Mouse (Mus musculus): ENCODE results near the gene R3hdm1. TPM values are rescaled to one million over a fixed set of nuclear protein-coding genes. Genes with fewer than 3 reads are reported as not detected.
A peak's percentile ranks its signal among the peaks of the same experiment; 100 is the strongest.

R3hdm1 gene
- total RNA-seq, 2 experiments from 2014 or later: 239 to 263 TPM

DNA sequence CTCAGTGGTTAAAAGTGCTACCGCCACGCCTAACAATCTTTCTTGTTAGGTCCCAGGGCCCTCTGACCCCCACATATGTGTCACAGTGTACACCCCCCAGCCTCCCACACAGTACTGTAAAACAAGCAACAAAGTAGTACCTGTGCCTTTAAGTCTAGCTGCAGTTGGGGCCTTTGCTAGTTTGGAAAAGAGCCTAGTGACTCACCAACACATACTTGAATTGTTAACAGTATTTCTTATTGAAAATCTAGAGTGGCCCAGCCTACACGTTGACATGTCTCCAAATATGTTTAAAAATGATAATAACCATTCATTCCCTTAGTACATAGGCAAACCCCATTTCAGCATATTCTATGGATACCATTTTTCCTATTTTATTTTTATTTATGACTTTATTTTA lies 167.6 kb downstream of the R3hdm1 start:
- TF ChIP-seq CTCF (conservative IDR thresholded peaks at IDR 0.05): no peak
- DNase-seq (ENCODE audit: low spot score in 2 of 2): no peak
- no peak overlapping the region for H3K27ac ChIP-seq
- H3K4me3 ChIP-seq: no peak overlapping the region

DNA sequence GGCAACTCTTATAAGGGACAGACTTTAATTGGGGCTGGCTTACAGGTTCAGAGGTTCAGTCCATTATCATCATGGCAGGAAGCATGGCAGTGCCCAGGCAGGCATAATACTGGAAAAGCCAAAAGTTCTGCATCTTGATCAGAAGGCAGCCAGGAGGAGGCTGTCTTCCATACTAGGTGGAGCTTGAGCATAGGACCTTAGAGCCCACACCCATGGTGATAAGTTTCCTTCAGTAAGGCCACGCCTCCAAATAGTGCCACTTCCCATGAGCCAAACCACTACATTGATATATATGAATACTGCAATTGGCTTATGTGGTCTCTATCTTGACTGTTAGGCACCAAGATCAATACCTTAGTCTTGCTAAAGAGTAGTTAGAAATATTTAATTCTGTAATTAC lies 172.8 kb downstream of the R3hdm1 start:
- no peak for TF ChIP-seq CTCF (conservative IDR thresholded peaks at IDR 0.05)
- H3K4me3 ChIP-seq: no peak overlapping the region
- no peak overlapping the region for H3K27ac ChIP-seq
- DNase-seq (ENCODE audit: low spot score in 2 of 2): no peak

DNA sequence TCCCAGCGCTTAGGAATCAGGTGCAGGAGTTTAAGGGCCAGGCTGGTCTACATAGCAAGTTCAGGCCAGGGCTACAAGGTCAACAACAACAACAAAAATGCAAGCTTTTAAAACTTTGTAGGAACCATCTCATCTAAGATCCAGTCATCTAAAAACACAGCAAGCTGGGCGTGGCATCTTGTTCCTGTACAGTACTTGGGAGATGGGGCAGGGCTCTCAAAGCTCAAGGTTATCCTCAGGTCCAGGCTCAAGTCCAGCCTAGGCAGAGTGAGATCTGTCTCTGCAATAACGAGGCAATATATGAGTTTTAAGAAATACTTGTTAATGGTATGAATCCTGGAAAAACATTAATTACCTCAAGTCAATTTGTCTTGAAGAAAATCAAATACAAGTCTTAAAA lies 175.5 kb downstream of the R3hdm1 start:
- DNase-seq (ENCODE audit: low spot score in 2 of 2): no peak
- H3K4me3 ChIP-seq: no peak overlapping the region
- H3K27ac ChIP-seq: no peak overlapping the region
- TF ChIP-seq CTCF (conservative IDR thresholded peaks at IDR 0.05): no peak

DNA sequence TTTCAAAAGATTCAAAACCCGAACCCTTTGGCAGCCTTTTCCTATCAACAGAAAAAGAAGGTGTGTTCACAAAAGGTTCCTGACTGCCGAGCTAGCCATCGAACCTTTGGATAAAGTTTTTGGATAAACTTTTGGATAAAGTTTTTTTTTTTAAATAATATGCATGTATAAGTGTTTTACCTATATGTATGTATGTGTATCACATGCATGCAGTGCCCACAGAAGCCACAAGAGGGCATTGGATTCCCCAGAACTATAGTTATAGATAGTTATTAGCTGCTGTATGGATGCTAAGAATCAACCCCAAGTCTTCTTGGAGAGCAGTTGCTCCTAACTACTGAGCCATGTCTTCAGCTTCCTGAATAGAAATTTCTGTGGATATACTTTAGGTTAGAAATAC lies 178.7 kb downstream of the R3hdm1 start:
- H3K4me3 ChIP-seq: no peak overlapping the region
- DNase-seq (ENCODE audit: low spot score in 2 of 2): no peak
- no peak overlapping the region for H3K27ac ChIP-seq
- peak; percentile 67 for TF ChIP-seq CTCF (conservative IDR thresholded peaks at IDR 0.05)

DNA sequence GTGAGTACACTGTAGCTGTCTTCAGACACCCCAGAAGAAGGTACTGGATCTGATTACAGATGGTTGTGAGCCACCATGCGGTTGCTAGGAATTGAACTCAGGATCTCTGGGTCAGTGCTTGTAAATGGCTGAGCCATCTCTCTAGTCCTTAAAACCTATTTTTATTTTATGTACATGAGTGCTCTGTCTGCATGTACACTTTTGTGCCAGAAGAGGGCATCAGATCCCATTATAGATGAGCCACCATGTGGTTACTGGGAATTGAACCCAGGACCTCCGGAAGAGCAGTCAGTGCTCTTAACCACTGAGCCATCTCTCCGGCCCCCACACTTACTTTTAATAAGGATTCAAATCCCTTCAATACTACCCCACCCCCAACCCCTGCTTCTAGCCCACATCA lies 179.8 kb downstream of the R3hdm1 start:
- H3K27ac ChIP-seq: no peak overlapping the region
- H3K4me3 ChIP-seq: no peak overlapping the region
- no peak for DNase-seq (ENCODE audit: low spot score in 2 of 2)
- peak; percentile 61 for TF ChIP-seq CTCF (conservative IDR thresholded peaks at IDR 0.05)

DNA sequence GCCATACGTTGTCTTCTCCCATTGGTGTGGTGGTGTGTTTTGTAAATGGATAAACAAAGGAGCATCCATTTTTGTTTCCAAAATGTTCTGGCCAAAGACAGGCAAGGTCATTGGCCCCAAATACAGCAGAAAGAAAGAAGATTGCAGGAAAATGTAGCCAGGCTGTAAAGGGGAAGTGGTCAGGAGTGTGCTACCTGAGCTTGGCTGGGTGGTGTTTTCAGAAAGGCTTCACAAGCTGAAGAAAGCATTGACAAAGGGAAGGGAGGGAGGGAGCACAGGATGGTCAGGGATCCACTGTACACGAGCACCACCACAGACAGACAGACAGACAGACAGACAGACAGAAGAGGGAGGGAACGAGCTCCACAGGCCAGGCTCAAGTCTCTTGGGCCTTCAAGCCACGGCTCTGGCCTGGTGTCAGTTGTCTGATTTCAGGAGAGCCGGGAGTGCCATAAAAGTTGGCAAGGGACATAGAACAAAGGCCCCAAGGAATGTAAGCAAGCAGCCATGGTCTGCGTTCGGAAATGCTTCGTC lies 181.1 kb downstream of the R3hdm1 start:
- no peak overlapping the region for H3K4me3 ChIP-seq
- no peak overlapping the region for H3K27ac ChIP-seq
- DNase-seq (ENCODE audit: low spot score in 2 of 2): no peak
- TF ChIP-seq CTCF (conservative IDR thresholded peaks at IDR 0.05): no peak

DNA sequence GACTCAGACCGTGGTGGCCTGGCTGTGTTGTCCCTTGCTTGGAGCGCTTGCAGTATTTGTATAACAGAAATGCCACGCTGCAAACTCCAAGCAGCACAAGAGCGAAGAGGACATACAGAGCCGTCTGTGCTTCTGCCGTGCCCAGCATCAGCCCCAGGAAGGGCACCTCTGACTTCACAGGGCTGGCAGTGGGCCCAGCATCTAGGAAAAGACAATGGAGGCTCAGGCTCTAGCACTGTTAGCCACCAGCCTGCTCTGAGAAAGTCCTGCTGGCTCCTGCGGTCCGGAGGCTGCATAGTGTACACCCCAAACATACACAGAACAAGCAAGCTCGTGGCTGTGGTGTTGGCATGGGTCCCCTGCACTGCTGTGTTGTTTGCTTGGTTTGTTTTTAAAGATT lies 182.0 kb downstream of the R3hdm1 start:
- Histone ChIP-seq H3K4me3 (no peak overlapping the region), H3K27ac (peak overlapping the region; percentile 33; the same call in 1 of the 2 replicates)
- no peak for DNase-seq (ENCODE audit: low spot score in 2 of 2)
- no peak for TF ChIP-seq CTCF (conservative IDR thresholded peaks at IDR 0.05)

Small RNA genes within 50 kb of the gene (microRNA-seq; reads per million reads assigned to microRNA genes)
- 12,306 to 18,441 reads per million in 2 experiments for gene Mir128-1

Other genes starting within 250 kb of the R3hdm1 start
- 1 to 10 TPM; 5.6 to 6.8 TPM for gene Map3k19, start 248.3 kb upstream of the R3hdm1 start, total RNA-seq (2021)
- 10 to 100 TPM; 70.6 to 72.5 TPM for gene Rab3gap1, start 234.5 kb upstream of the R3hdm1 start, total RNA-seq (2021)
- 1 to 10 TPM; 6.6 to 7.2 TPM for gene Zranb3, start 254 bp upstream of the R3hdm1 start, total RNA-seq (2021)
- gene Ubxn4, start 140.7 kb downstream of the R3hdm1 start, total RNA-seq (2021): 10 to 100 TPM; 61.7 to 62.8 TPM
- gene Lct, start 225.0 kb downstream of the R3hdm1 start, total RNA-seq (2021): 10 to 100 TPM; 58.4 to 74.2 TPM

Data from layer of hippocampus, adult 2 months (tissue).